Mouse (Mus musculus) stomach, embryonic 16.5 days (tissue): ENCODE results near the gene Adgrb3. TPM values are rescaled to one million over a fixed set of nuclear protein-coding genes. Genes with fewer than 3 reads are reported as not detected.

Source experiments
- ATAC-seq: fragments of 200-750 bp; cut with Nextera tagmentation; 2 replicates; pipeline ENCODE4 v1.8.0; 2017; ENCODE audit warnings: moderate number of reproducible peaks, moderate TSS enrichment; ENCODE audit not compliant: insufficient read depth, low FRiP score
- H3K27ac ChIP-seq: fragments of 300-500 bp; sonication (generic); 2 replicates; pipeline ENCODE4 v1.5.1; 2014; ENCODE audit warnings: low read length
- H3K27me3 ChIP-seq: fragments of 300-500 bp; sonication (generic); 2 replicates; pipeline ENCODE4 v1.6.1; 2014; ENCODE audit warnings: low read length, control low read depth, mixed read lengths; ENCODE audit not compliant: control insufficient read depth, insufficient read depth
- H3K36me3 ChIP-seq: fragments of 300-500 bp; sonication (generic); 2 replicates; pipeline ENCODE4 v1.6.1; 2014; ENCODE audit warnings: low read length; ENCODE audit not compliant: control insufficient read depth, insufficient read depth
- H3K4me1 ChIP-seq: fragments of 300-500 bp; sonication (generic); 2 replicates; pipeline ENCODE4 v1.6.1; 2014; ENCODE audit warnings: low read length, control low read depth, mixed read lengths; ENCODE audit not compliant: control insufficient read depth, insufficient read depth
- H3K4me2 ChIP-seq: fragments of 300-500 bp; sonication (generic); 2 replicates; pipeline ENCODE4 v1.6.1; 2014; ENCODE audit warnings: low read depth, low read length, mixed read lengths
- H3K4me3 ChIP-seq: fragments of 300-500 bp; sonication (generic); replicated peaks from 2 replicates; pipeline ENCODE4 v1.5.1; 2014; ENCODE audit warnings: mild to moderate bottlenecking, low read length
- H3K9ac ChIP-seq: fragments of 300-500 bp; sonication (generic); 2 replicates; pipeline ENCODE4 v1.6.1; 2014; ENCODE audit warnings: low read length
- H3K9me3 ChIP-seq: fragments of 300-500 bp; sonication (generic); replicated peaks from 2 replicates; pipeline ENCODE4 v1.6.1; 2016; ENCODE audit warnings: low read length, control low read depth; ENCODE audit not compliant: control insufficient read depth
- WGBS: fragments of 180-500 bp; shearing (Covaris S2); extraction: QIAGEN DNeasy Blood & Tissue Kit; methylation state at CpG from one replicate; pipeline ENCODE4 v1.1.7; 2014; 5-methylcytosine and 5-hydroxymethylcytosine counted together
- polyA plus RNA-seq: library from polyadenylated mRNA; unstranded; fragments of >200 nt; fragmentation: Nextera tagmentation; extraction: Ambion mirVana; gene quantifications from 2 replicates; pipeline ENCODE4 v1.2.1, GENCODE M21; 2015

The Adgrb3 gene
- polyA plus RNA-seq, 1 experiment from 2014 or later: 4.5 TPM

DNA sequence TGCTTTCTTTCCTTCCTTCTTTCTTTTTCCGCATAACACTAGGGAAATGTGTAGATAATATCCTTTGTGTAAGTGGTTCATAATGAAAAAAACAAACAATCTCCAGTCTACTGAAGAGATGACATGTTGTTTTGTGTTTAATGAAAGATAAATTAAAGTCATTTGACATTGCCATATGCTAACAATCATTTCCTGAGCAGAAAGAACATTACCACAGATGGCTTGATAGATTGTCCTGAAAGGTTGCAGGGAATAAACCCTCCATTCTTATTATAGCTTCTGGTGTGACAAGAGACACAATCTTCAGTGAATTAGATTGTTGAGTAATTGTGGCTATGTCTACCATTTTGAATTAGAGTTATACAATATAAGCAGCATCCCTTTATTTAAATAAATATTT lies 247.8 kb downstream of the Adgrb3 start:
- no peaks in the 10 kb centered on the region for H3K36me3 ChIP-seq
- no peaks in the 10 kb centered on the region for H3K4me1 ChIP-seq
- no peaks in the 10 kb centered on the region for H3K27me3 ChIP-seq
- H3K9me3 ChIP-seq: no peaks in the 10 kb centered on the region
- no peak overlapping the region for H3K27ac ChIP-seq
- no peak overlapping the region for H3K4me3 ChIP-seq
- 52% methylated on average over 1 of the region's 1 CpGs for WGBS
- no peak for ATAC-seq
- H3K4me2 ChIP-seq: no peak overlapping the region
- no peak overlapping the region for H3K9ac ChIP-seq

DNA sequence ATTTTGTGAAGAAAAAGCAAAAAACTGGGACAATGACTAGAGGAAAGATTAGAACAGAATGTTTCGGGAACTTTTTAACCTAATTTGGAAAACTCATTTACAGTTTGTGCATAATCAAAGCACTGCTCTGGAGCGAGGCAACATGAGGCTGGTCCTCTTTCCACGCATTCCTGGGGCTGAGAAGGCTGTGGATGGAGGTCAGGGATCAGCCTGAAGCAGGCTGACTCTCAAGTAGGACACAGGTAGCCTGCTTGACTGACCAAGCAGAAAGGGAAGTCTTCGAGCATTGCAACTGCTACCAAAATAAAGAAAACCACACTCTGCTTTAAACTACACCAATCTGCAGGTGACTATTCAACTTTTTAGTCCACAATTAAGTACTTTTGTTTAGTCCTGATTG lies 251.7 kb downstream of the Adgrb3 start:
- 76% methylated on average over 4 of the region's 4 CpGs for whole genome bisulfite sequencing
- H3K4me1 ChIP-seq: no peaks in the 10 kb centered on the region
- H3K9ac ChIP-seq: no peak overlapping the region
- no peaks in the 10 kb centered on the region for H3K9me3 ChIP-seq
- H3K36me3 ChIP-seq: no peaks in the 10 kb centered on the region
- H3K27me3 ChIP-seq: no peaks in the 10 kb centered on the region
- ATAC-seq: no peak
- H3K4me3 ChIP-seq: no peak overlapping the region
- no peak overlapping the region for H3K4me2 ChIP-seq
- no peak overlapping the region for H3K27ac ChIP-seq

DNA sequence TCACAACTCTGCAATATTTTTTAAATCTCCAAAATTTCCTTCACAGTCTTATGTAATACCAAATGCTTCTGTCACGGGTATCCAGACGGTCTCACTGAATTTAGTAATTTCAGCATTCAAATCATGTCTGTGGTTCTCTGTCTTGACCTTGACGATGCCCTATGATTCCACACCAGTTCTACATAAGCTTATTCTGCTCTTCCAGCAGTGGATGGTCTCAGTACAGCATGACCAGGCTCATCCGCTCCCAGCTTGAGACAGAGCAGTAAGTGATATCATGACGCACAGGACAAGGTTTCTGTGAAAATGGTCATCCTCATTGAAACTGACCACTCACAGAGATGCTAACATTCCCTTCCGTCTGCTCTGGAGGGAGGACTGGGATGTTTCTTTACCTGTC lies 252.9 kb downstream of the Adgrb3 start:
- H3K27me3 ChIP-seq: no peaks in the 10 kb centered on the region
- no peak overlapping the region for H3K4me2 ChIP-seq
- no peaks in the 10 kb centered on the region for H3K4me1 ChIP-seq
- no peak overlapping the region for H3K9ac ChIP-seq
- no peak for ATAC-seq
- no peaks in the 10 kb centered on the region for H3K36me3 ChIP-seq
- WGBS: 86% methylated on average over 6 of the region's 6 CpGs
- no peaks in the 10 kb centered on the region for H3K9me3 ChIP-seq
- no peak overlapping the region for H3K27ac ChIP-seq
- H3K4me3 ChIP-seq: no peak overlapping the region

DNA sequence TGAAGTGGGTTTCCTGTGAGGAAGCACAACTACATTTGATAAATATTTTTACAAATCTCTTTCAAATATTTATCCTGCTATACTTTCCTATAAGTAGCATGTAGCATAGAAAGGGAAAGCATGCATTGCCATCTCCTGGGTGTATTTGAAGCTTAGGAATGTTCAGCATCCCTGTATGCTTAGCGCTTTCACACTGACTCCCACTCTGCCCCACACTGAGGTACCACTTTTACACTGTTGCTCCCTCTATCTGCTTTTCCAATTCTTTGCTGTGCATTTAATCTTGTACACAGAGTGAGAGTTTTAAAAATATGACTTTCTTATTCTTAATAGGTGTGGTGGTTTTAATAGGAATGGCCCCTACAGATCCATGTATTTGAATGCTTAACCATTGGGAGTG lies 261.4 kb downstream of the Adgrb3 start:
- no peak overlapping the region for H3K9ac ChIP-seq
- H3K4me3 ChIP-seq: no peak overlapping the region
- H3K27me3 ChIP-seq: no peaks in the 10 kb centered on the region
- no peaks in the 10 kb centered on the region for H3K9me3 ChIP-seq
- H3K4me1 ChIP-seq: no peaks in the 10 kb centered on the region
- ATAC-seq: no peak
- no peak overlapping the region for H3K4me2 ChIP-seq
- 100% methylated on average over 1 of the region's 1 CpGs for WGBS
- H3K27ac ChIP-seq: no peak overlapping the region
- H3K36me3 ChIP-seq: no peaks in the 10 kb centered on the region

DNA sequence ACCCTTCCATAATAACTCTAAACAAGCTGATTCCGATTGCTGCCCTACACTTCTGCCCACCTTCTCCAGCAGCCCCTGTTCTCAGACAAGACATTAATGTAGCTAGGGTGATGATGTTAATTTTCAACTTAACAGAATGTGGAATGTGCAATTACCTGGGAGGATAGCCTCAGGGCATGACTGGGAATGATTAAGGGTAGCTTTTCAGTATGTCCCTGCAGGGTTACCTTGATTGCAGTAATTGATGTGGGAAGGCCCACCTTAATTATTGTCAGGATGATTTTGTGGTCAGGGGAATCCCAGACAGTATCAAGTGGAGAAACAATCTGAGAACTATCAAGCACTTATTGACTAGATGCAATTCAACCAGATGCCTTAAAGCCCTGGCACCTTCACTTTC lies 283.4 kb downstream of the Adgrb3 start:
- H3K9ac ChIP-seq: no peak overlapping the region
- H3K4me3 ChIP-seq: no peak overlapping the region
- no peaks in the 10 kb centered on the region for H3K36me3 ChIP-seq
- WGBS: 78% methylated on average over 1 of the region's 1 CpGs
- no peak overlapping the region for H3K4me2 ChIP-seq
- no peaks in the 10 kb centered on the region for H3K4me1 ChIP-seq
- H3K9me3 ChIP-seq: no peaks in the 10 kb centered on the region
- no peak overlapping the region for H3K27ac ChIP-seq
- H3K27me3 ChIP-seq: no peaks in the 10 kb centered on the region
- no peak for ATAC-seq

DNA sequence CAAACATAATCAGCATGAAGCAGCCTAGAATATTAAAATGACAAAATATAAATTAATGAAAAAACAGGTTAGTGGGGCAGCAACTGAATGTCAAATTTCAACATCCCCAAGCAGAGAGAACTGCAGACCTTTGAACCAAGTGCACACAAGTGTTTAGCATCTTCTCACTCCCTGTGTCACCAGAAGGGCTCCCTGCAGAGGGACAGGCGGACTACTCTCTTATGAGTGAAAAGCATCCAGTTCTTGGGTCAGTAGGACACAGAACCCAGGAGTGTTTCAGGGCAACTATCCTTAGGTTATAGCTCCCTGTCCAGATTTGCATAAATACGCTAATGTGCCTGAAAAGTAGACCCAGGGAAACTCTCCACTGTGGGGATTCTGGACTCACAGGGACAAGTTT lies 285.6 kb downstream of the Adgrb3 start:
- WGBS: 73% methylated on average over 2 of the region's 2 CpGs
- H3K36me3 ChIP-seq: no peaks in the 10 kb centered on the region
- H3K4me3 ChIP-seq: no peak overlapping the region
- H3K4me1 ChIP-seq: no peaks in the 10 kb centered on the region
- H3K27ac ChIP-seq: no peak overlapping the region
- H3K9me3 ChIP-seq: no peaks in the 10 kb centered on the region
- H3K27me3 ChIP-seq: no peaks in the 10 kb centered on the region
- no peak overlapping the region for H3K4me2 ChIP-seq
- no peak overlapping the region for H3K9ac ChIP-seq
- no peak for ATAC-seq

DNA sequence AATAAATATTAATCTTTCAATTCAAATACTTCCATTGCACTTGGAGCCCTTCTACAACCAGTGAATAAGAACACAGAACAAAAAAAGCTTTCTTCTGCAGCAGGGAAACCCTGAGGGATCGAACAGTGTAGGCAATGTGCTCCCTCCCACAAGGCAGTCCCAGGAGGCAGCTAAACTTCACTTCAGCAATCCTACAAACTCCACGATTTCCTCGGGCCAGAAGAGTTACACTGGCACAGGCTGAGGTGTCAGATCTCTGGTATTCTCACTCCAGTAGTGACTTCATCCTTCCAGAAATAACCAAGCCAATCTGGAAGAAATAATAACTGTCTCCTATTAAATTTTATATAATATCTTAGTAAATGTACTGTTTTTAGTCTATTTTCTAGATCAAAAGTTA lies 286.6 kb downstream of the Adgrb3 start:
- Histone ChIP-seq H3K9ac (no peak overlapping the region), H3K4me2 (no peak overlapping the region), H3K27ac (no peak overlapping the region), H3K27me3 (no peaks in the 10 kb centered on the region), H3K9me3 (no peaks in the 10 kb centered on the region), H3K36me3 (no peaks in the 10 kb centered on the region), H3K4me1 (no peaks in the 10 kb centered on the region), H3K4me3 (no peak overlapping the region)
- 63% methylated on average over 3 of the region's 3 CpGs for WGBS
- no peak for ATAC-seq

DNA sequence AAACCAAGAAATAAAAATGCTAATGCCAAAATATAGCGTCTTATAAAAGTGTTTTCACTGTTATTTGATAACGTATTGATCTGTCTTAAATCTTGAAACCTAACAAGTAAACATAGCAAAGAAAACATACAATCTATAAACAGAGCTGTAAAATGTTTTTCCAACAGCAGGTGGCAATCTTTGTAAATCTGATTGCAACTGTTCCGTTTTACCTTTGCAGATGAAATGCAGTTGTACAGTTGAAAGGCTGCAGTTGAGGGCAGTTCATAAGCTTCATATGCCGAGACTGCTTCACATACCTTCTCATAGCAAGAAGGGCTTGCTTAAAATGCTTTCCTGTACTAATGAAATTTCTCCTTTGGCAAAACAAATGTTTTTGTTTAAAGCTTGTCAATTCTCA lies 302.5 kb downstream of the Adgrb3 start:
- Histone ChIP-seq H3K9me3 (no peaks in the 10 kb centered on the region), H3K4me2 (no peak overlapping the region), H3K4me3 (no peak overlapping the region), H3K9ac (no peak overlapping the region), H3K27me3 (no peaks in the 10 kb centered on the region), H3K27ac (no peak overlapping the region), H3K36me3 (no peaks in the 10 kb centered on the region), H3K4me1 (no peaks in the 10 kb centered on the region)
- WGBS: 62% methylated on average over 4 of the region's 4 CpGs
- no peak for ATAC-seq

DNA sequence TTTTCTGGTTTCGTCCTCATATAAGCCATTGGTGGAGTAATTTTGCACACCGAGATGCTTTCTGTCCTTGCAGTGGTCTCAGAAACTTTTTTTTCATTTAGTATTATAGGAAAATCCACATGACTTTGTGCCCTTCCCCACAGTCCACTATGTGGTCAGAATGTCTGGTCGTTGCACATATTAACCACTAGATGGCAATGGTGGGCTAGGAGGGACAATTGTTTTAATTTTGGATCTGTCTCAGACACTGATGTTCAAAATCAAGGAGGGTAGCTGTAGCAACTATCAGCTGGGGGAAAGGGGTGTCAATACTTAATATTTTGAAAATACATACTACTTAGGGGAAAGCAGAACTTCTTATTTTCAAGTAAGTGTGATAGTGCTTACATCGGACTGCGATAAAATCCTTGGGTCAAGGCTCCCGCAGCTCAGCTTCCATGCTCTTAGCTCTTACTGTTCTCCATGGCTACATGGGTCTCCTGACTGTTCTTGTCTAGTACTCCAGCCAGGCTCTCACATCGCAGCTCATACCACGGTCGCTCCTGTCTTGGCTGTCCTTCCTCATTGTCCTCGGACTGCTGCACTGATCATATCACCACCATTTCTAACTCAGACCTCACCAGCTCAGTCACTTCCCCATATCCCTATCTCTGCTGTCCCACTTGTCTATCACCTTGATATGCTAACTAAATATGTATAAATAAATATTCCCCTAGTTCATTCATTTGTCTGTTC lies 319.0 kb downstream of the Adgrb3 start:
- H3K9ac ChIP-seq: no peak overlapping the region
- no peak overlapping the region for H3K4me3 ChIP-seq
- no peaks in the 10 kb centered on the region for H3K9me3 ChIP-seq
- WGBS: 54% methylated on average over 10 of the region's 10 CpGs
- no peaks in the 10 kb centered on the region for H3K27me3 ChIP-seq
- H3K36me3 ChIP-seq: no peaks in the 10 kb centered on the region
- no peak overlapping the region for H3K27ac ChIP-seq
- no peak overlapping the region for H3K4me2 ChIP-seq
- no peaks in the 10 kb centered on the region for H3K4me1 ChIP-seq
- ATAC-seq: no peak
